Mouse (Mus musculus) neural tube, embryonic 10.5 days (tissue): ENCODE results near the gene Tmem50a.
A peak's percentile ranks its signal among the peaks of the same experiment; 100 is the strongest.

Experiments
- DNase-seq: peaks from one replicate; pipeline ENCODE4 v3.0.0-alpha.2; 2017; ENCODE audit warnings: low spot score; ENCODE audit errors: extremely low spot score

Gene Tmem50a

GRCm38 (mm10) chr4:134879410-134879981 lies 35.3 kb downstream of the Tmem50a start:
- peak; percentile 68 for DNase-seq

GRCm38 (mm10) chr4:134876171-134876570 lies 38.7 kb downstream of the Tmem50a start:
- no peak for DNase-seq

GRCm38 (mm10) chr4:134871950-134872349 lies 42.9 kb downstream of the Tmem50a start:
- DNase-seq: no peak

GRCm38 (mm10) chr4:134871477-134871876 lies 43.3 kb downstream of the Tmem50a start:
- DNase-seq: no peak

- no peak for DNase-seq
These were observed 44.9 kb downstream of the Tmem50a start for GRCm38 (mm10) chr4:134869815-134870375.

GRCm38 (mm10) chr4:134869068-134869730 lies 45.6 kb downstream of the Tmem50a start:
- DNase-seq: no peak

GRCm38 (mm10) chr4:134868490-134868889 lies 46.3 kb downstream of the Tmem50a start:
- no peak for DNase-seq

- no peak for DNase-seq
These were observed 46.8 kb downstream of the Tmem50a start for GRCm38 (mm10) chr4:134868065-134868464.

GRCm38 (mm10) chr4:134867661-134868060 lies 47.2 kb downstream of the Tmem50a start:
- no peak for DNase-seq

GRCm38 (mm10) chr4:134867213-134867612 lies 47.6 kb downstream of the Tmem50a start:
- no peak for DNase-seq

- DNase-seq: no peak
These were observed 49.0 kb downstream of the Tmem50a start for GRCm38 (mm10) chr4:134865789-134866188.

- DNase-seq: no peak
These were observed 49.5 kb downstream of the Tmem50a start for GRCm38 (mm10) chr4:134865340-134865739.

GRCm38 (mm10) chr4:134863937-134864729 lies 50.7 kb downstream of the Tmem50a start, which contains the start of gene Rhd:
Rhd (plus strand) TSS chr4:134864536.
- DNase-seq: no peak

GRCm38 (mm10) chr4:134862996-134863395 lies 51.8 kb downstream of the Tmem50a start:
- DNase-seq: no peak

- no peak for DNase-seq
These were observed 52.9 kb downstream of the Tmem50a start for GRCm38 (mm10) chr4:134861884-134862283.

- DNase-seq: no peak
These were observed 56.3 kb downstream of the Tmem50a start for GRCm38 (mm10) chr4:134858494-134858893.

GRCm38 (mm10) chr4:134856501-134856900 lies 58.3 kb downstream of the Tmem50a start:
- DNase-seq: no peak

GRCm38 (mm10) chr4:134856056-134856455 lies 58.8 kb downstream of the Tmem50a start:
- no peak for DNase-seq

GRCm38 (mm10) chr4:134855371-134855770 lies 59.5 kb downstream of the Tmem50a start:
- DNase-seq: no peak

GRCm38 (mm10) chr4:134853637-134854485 lies 61.0 kb downstream of the Tmem50a start:
- peak; percentile 92 for DNase-seq

GRCm38 (mm10) chr4:134853259-134853636 lies 61.6 kb downstream of the Tmem50a start, which contains the start of gene Maco1:
Maco1 (minus strand) TSS chr4:134853345.
- peak; percentile 98 for DNase-seq
